ENCODE assay signal across 8 mouse cellular contexts in genomic region chr4:153484392-153484791, GRCm38 (mm10). TPM values are rescaled to one million over a fixed set of nuclear protein-coding genes. Genes with fewer than 3 reads are reported as not detected.
DNase-seq lines count a peak whose midpoint lies in the region; ATAC-seq and TF ChIP-seq lines count a peak whose summit lies in the region.

No protein-coding gene starts in this region.

- 2% methylated on average over 7 of the region's 7 CpGs for WGBS in forebrain, postnatal 0 days
- WGBS in hindbrain, embryonic 16.5 days = 2% methylated on average over 7 of the region's 7 CpGs

- H3K27ac ChIP-seq in forebrain, postnatal 0 days (ENCODE audit: low read depth, low read length) = no peak overlapping the region
- H3K27ac ChIP-seq in hindbrain, embryonic 16.5 days (ENCODE audit: low read depth, low read length) = no peak overlapping the region

- peak; percentile 89 for TF ChIP-seq CTCF in forebrain, postnatal 0 days (IDR thresholded peaks at IDR 0.05; ENCODE audit: low read depth)

- H3K9ac ChIP-seq in forebrain, postnatal 0 days = no peak overlapping the region
- no peak overlapping the region; the same call in 1 of the 2 replicates for H3K9ac ChIP-seq in hindbrain, embryonic 16.5 days (ENCODE audit: low read depth, low read length)

- peaks cover 9% of the 10 kb centered on the region for H3K4me1 ChIP-seq in forebrain, postnatal 0 days (ENCODE audit: insufficient read depth)
- peaks cover 39% of the 10 kb centered on the region for H3K4me1 ChIP-seq in hindbrain, embryonic 16.5 days (ENCODE audit: control insufficient read depth, insufficient read depth, low read depth, low read length)

- no peak for ATAC-seq in forebrain, postnatal 0 days
- ATAC-seq in hindbrain, embryonic 16.5 days = no peak

- DNase-seq in adrenal gland, adult 18-20 months (ENCODE audit: low spot score in 2 of 2) = peak; percentile 70 to 81
- peak; percentile 68 for DNase-seq in cerebellum, adult 8-10 months
- peak; percentile 86 for DNase-seq in forebrain, postnatal 0 days
- peak; percentile 75 to 90 for DNase-seq in layer of hippocampus, postnatal 25 days (ENCODE audit: extremely low spot score in 1 of 2, low spot score in 1 of 2)
- DNase-seq in lung, postnatal 36 days = peak; percentile 49
- peak; percentile 80 to 89 for DNase-seq in right cerebral cortex, postnatal 10 days (ENCODE audit: low spot score in 2 of 2)
- DNase-seq in spleen, postnatal 36 days (ENCODE audit: low spot score in 2 of 2) = no peak

- no peaks in the 10 kb centered on the region for H3K36me3 ChIP-seq in forebrain, postnatal 0 days (ENCODE audit: insufficient read depth)
- no peaks in the 10 kb centered on the region for H3K36me3 ChIP-seq in hindbrain, embryonic 16.5 days (ENCODE audit: control insufficient read depth, insufficient read depth, low read length)

- peaks cover 13% of the 10 kb centered on the region for H3K27me3 ChIP-seq in forebrain, postnatal 0 days (ENCODE audit: insufficient read depth, low read length)
- H3K27me3 ChIP-seq in hindbrain, embryonic 16.5 days (replicated peaks; ENCODE audit: control insufficient read depth, insufficient read depth, low read length) = peaks cover 2% of the 10 kb centered on the region; the same call in 1 of the 2 replicates

- peak overlapping the region; percentile 18; the same call in 1 of the 2 replicates for H3K4me2 ChIP-seq in forebrain, postnatal 0 days (ENCODE audit: low read depth)
- peak overlapping the region; percentile 87 for H3K4me2 ChIP-seq in hindbrain, embryonic 16.5 days (ENCODE audit: low read length)

- H3K4me3 ChIP-seq in forebrain, postnatal 0 days (ENCODE audit: low read depth, low read length) = no peak overlapping the region
- peak overlapping the region; percentile 20; the same call in 1 of the 2 replicates for H3K4me3 ChIP-seq in hindbrain, embryonic 16.5 days (ENCODE audit: low read length)

- H3K9me3 ChIP-seq in forebrain, postnatal 0 days (ENCODE audit: low read length) = no peaks in the 10 kb centered on the region
- H3K9me3 ChIP-seq in hindbrain, embryonic 16.5 days (ENCODE audit: control insufficient read depth, low read length) = no peaks in the 10 kb centered on the region

RNA-seq across cellular contexts. Expression of gene Ajap1, which starts 1.8 kb away (rescaled TPM):
- total RNA-seq in adrenal gland, adult 18-20 months (2021) = 1 to 10 TPM in 1 of 2 experiments, under 1 TPM in 1; 0.29 to 7.5 TPM
- 26.5 and 40.4 TPM in 2 replicates for total RNA-seq in forebrain, postnatal 0 days (2014; rRNA removed)
- polyA plus RNA-seq in forebrain, postnatal 0 days (2015; fragmentation: Nextera tagmentation; extraction: Ambion mirVana) = 15.9 and 22.9 TPM in 2 replicates
- polyA plus RNA-seq in hindbrain, embryonic 16.5 days (2015; fragmentation: Nextera tagmentation; extraction: Ambion mirVana) = 14.3 and 15.0 TPM in 2 replicates
- total RNA-seq in layer of hippocampus, postnatal 25 days (2021) = 10 to 100 TPM; 41.9 to 46.1 TPM

Comparison
In these comparisons a context has a peak if more than half of its experiments do, and no peak if none do; other contexts are left out.
1. DNase-seq: peak in adrenal gland, adult 18-20 months (2 of 2), cerebellum, adult 8-10 months (single experiment), forebrain, postnatal 0 days (single experiment), layer of hippocampus, postnatal 25 days (2 of 2), lung, postnatal 36 days (single experiment) and right cerebral cortex, postnatal 10 days (2 of 2); none in spleen, postnatal 36 days (0 of 2).